Mouse (Mus musculus) myocyte (in vitro differentiated cells): Measurements from ENCODE around the gene Trmt2a. TPM values are rescaled to one million over a fixed set of nuclear protein-coding genes. Genes with fewer than 3 reads are reported as not detected.

Experiments
- H3K27me3 ChIP-seq: one replicate; pipeline ENCODE4 v1.6.1; 2011; ENCODE audit not compliant: control insufficient read depth, insufficient read depth, insufficient read length
- H3K36me3 ChIP-seq: one replicate; pipeline ENCODE4 v1.6.1; 2011; ENCODE audit not compliant: control insufficient read depth, insufficient read depth
- H3K4me2 ChIP-seq: one replicate; pipeline ENCODE4 v1.6.1; 2011; ENCODE audit warnings: low read depth, control low read depth
- H3K4me3 ChIP-seq: one replicate; pipeline ENCODE4 v1.5.1; 2011; ENCODE audit warnings: mild to moderate bottlenecking, control low read depth, moderate library complexity
- H3K79me2 ChIP-seq: one replicate; pipeline ENCODE4 v1.6.1; 2011; ENCODE audit not compliant: control insufficient read depth, insufficient read depth
- H3ac ChIP-seq: one replicate; pipeline ENCODE4 v1.6.1; 2011; ENCODE audit not compliant: control insufficient read depth, insufficient read length
- CEBPB ChIP-seq: IDR thresholded peaks from 2 replicates; pipeline ENCODE4 v1.6.1; 2011; ENCODE audit warnings: mild to moderate bottlenecking, moderate library complexity; ENCODE audit not compliant: poor library complexity, insufficient read depth, severe bottlenecking
- E2F4 ChIP-seq: IDR thresholded peaks from one replicate; pipeline ENCODE4 v1.6.1; 2011; ENCODE audit warnings: mild to moderate bottlenecking, control low read depth, moderate library complexity; ENCODE audit not compliant: insufficient read depth
- MAX ChIP-seq: IDR thresholded peaks from one replicate; pipeline ENCODE4 v1.6.1; 2011; ENCODE audit warnings: low read depth, mild to moderate bottlenecking, control low read depth
- MYOD1 ChIP-seq, 3 experiments: IDR thresholded peaks; one replicate each; pipeline ENCODE4 v1.6.1; 2011; ENCODE audit warnings: control low read depth in 2 of 3, low read depth in 2 of 3, mild to moderate bottlenecking in 2 of 3, moderate library complexity in 1 of 3; ENCODE audit not compliant: insufficient read length in 2 of 3, control insufficient read depth in 1 of 3
- MYOG ChIP-seq, 3 experiments: IDR thresholded peaks; one replicate each; pipeline ENCODE4 v1.6.1; 2011; ENCODE audit warnings: control low read depth in 2 of 3, low read depth in 2 of 3, mild to moderate bottlenecking in 2 of 3; ENCODE audit not compliant: insufficient read length in 2 of 3, control insufficient read depth in 1 of 3, insufficient read depth in 1 of 3
- POLR2A ChIP-seq: IDR thresholded peaks from one replicate; pipeline ENCODE4 v1.6.1; 2011; ENCODE audit warnings: low read depth, mild to moderate bottlenecking, control low read depth, moderate library complexity; ENCODE audit not compliant: insufficient read length
- POLR2AphosphoS2 ChIP-seq: IDR thresholded peaks from one replicate; pipeline ENCODE4 v1.6.1; 2011; ENCODE audit warnings: low read depth, control low read depth; ENCODE audit not compliant: insufficient read length
- REST ChIP-seq: IDR thresholded peaks from one replicate; pipeline ENCODE4 v1.6.1; 2011; ENCODE audit warnings: mild to moderate bottlenecking, control low read depth, moderate library complexity; ENCODE audit not compliant: insufficient read depth, insufficient read length
- SRF ChIP-seq: IDR thresholded peaks from one replicate; pipeline ENCODE4 v1.6.1; 2011; ENCODE audit warnings: low read depth; ENCODE audit not compliant: control insufficient read depth, insufficient read length
- TCF12 ChIP-seq: IDR thresholded peaks from one replicate; pipeline ENCODE4 v1.6.1; 2011; ENCODE audit warnings: mild to moderate bottlenecking, control low read depth; ENCODE audit not compliant: poor library complexity, insufficient read depth, severe bottlenecking
- TCF3 ChIP-seq: IDR thresholded peaks from one replicate; pipeline ENCODE4 v1.6.1; 2011; ENCODE audit warnings: low read depth, control low read depth; ENCODE audit not compliant: insufficient read length
- USF1 ChIP-seq: IDR thresholded peaks from one replicate; pipeline ENCODE4 v1.6.1; 2011; ENCODE audit warnings: low read depth, mild to moderate bottlenecking, control low read depth, moderate library complexity
- polyA plus RNA-seq: library from polyadenylated mRNA; unstranded; fragments of >200 nt; fragmentation: generic; extraction: Trizol; gene quantifications from one replicate; pipeline ENCODE4 v1.2.1, GENCODE M21; 2012; ENCODE audit warnings: missing spikeins

The Trmt2a gene
- polyA plus RNA-seq, 1 experiment, result 47.8 TPM

DNA sequence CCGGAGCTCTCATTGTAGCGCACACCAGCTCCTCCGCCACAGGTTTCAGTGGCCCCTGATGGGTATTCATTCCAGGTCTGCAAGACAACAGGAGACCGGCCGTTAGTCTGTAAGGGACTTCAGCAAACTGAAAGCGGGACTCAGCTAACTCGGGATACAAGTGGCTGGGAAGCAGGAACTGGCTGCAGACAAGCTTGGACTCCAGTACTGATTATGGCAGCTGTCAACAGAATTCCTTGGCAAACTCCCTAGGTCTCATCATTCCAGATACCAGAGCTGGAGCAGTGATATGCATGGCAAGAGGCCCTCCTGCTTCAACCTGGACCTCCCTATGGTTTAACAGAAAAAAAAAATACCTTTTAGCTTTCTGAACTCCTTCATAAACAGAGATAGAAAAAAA, 33.6 kb upstream of the Trmt2a start:
- Histone ChIP-seq H3K4me3 (no peak overlapping the region), H3K4me2 (no peak overlapping the region), H3ac (no peak overlapping the region), H3K27me3 (peaks cover 13% of the 10 kb centered on the region), H3K79me2 (no peaks in the 10 kb centered on the region), H3K36me3 (no peaks in the 10 kb centered on the region)
- no peak for TF ChIP-seq CEBPB
- TF ChIP-seq POLR2A, result no peak
- TF ChIP-seq POLR2AphosphoS2, result no peak
- TF ChIP-seq MYOD1 (IDR thresholded peaks at IDR 0.05; ENCODE audit: control insufficient read depth in 1 of 3, insufficient read length in 2 of 3, low read depth in 2 of 3), result peak in 1 of 3 experiments; percentile 4
- TF ChIP-seq TCF3, result no peak

DNA sequence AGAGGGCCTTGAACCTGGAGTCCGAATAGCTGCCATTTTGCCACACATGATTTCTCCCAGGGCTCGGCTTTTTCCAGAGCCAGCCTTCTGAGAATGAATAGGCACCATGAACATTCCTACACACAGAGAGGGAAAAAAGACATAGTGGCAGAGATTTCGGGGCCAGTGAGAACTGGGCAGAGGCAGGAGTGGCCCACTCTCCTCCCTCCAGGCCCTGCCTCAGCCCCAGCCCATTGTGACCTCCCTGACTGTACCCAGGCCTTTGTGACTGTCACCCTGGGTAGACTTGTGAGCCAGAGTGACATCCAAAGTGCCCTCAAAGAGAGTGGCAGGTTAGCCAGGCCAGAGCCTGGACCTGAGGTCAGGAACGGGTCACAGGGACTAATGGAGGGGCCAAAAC, 30.9 kb upstream of the Trmt2a start, which contains the start of gene Ccdc188:
TSS of gene Ccdc188 (plus strand) at position 301 of the 400 bp plus-strand sequence.
- Histone ChIP-seq H3K27me3 (peaks cover 6% of the 10 kb centered on the region), H3K36me3 (no peaks in the 10 kb centered on the region), H3K79me2 (no peaks in the 10 kb centered on the region), H3K4me3 (no peak within 1 kb of the TSS), H3K4me2 (no peak within 1 kb of the TSS), H3ac (no peak within 1 kb of the TSS)
- TF ChIP-seq POLR2AphosphoS2, result no peak
- TF ChIP-seq MYOD1 (IDR thresholded peaks at IDR 0.05; ENCODE audit: control insufficient read depth in 1 of 3, insufficient read length in 2 of 3, low read depth in 2 of 3), result no peak
- TF ChIP-seq CEBPB, result no peak
- no peak for TF ChIP-seq POLR2A
- TF ChIP-seq MAX, result no peak
- TF ChIP-seq E2F4, result no peak
- no peak for TF ChIP-seq SRF
- no peak for TF ChIP-seq TCF12
- no peak for TF ChIP-seq MYOG (IDR thresholded peaks at IDR 0.05; ENCODE audit: control insufficient read depth in 1 of 3, insufficient read depth in 1 of 3, insufficient read length in 2 of 3, low read depth in 2 of 3)
- TF ChIP-seq TCF3, result no peak
- TF ChIP-seq USF1, result no peak
- no peak for TF ChIP-seq REST

DNA sequence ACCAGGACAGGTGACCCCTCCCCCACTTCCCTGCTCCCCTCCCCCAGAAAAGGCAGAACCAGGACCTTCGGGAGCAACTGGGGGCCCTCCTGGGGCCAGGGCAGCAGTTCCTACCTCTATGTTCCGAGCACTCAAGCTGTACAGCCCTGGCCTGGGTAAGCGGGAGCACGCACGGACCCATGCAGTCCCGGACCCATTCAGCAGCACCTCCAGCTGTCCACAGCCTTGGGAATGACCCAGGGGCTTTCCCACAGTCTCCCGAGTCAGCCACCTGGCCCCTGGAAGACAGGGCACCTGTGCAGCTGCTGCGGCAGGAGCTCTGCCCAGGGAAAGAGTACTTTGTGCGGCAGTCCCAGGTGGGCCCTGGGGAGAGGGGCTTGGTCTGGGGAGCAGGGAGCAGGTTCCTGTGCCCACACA, 29.9 kb upstream of the Trmt2a start:
- Histone ChIP-seq H3K36me3 (no peaks in the 10 kb centered on the region), H3K4me3 (no peak overlapping the region), H3ac (no peak overlapping the region), H3K4me2 (no peak overlapping the region), H3K27me3 (peaks cover 5% of the 10 kb centered on the region), H3K79me2 (no peaks in the 10 kb centered on the region)
- TF ChIP-seq POLR2A (no peak), USF1 (no peak), E2F4 (no peak), SRF (no peak), MYOD1 (IDR thresholded peaks at IDR 0.05; ENCODE audit: control insufficient read depth in 1 of 3, insufficient read length in 2 of 3, low read depth in 2 of 3) (no peak), MYOG (IDR thresholded peaks at IDR 0.05; ENCODE audit: control insufficient read depth in 1 of 3, insufficient read depth in 1 of 3, insufficient read length in 2 of 3, low read depth in 2 of 3) (no peak), POLR2AphosphoS2 (no peak), TCF3 (no peak), CEBPB (no peak), TCF12 (no peak)

DNA sequence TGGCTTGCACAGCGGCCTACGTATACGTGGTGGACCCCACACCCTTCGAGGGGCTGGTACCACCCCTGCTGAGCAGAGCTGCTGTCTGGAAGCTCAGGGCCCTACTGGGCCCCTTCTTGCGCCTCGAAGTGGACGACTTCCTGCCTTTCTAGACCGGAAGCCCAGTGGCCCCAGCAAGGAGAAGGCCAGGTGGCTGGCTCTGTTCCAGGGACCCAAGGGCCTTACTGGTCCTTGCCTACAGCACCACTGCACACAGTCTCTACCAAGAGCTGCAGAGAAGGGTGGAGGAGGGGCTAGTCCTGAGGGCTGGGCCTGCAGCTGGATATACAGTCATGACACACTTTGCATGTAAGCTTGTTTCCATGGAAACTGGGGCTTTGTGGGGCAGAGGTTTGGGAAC, 28.5 kb upstream of the Trmt2a start:
- no peaks in the 10 kb centered on the region for H3K36me3 ChIP-seq
- no peak overlapping the region for H3ac ChIP-seq
- TF ChIP-seq SRF (no peak), CEBPB (no peak), USF1 (no peak), POLR2AphosphoS2 (no peak), MYOG (IDR thresholded peaks at IDR 0.05; ENCODE audit: control insufficient read depth in 1 of 3, insufficient read depth in 1 of 3, insufficient read length in 2 of 3, low read depth in 2 of 3) (no peak), POLR2A (no peak), TCF3 (no peak), TCF12 (no peak), MYOD1 (IDR thresholded peaks at IDR 0.05; ENCODE audit: control insufficient read depth in 1 of 3, insufficient read length in 2 of 3, low read depth in 2 of 3) (no peak), REST (no peak), E2F4 (no peak), MAX (no peak)
- no peak overlapping the region for H3K4me3 ChIP-seq
- H3K4me2 ChIP-seq, result no peak overlapping the region
- no peaks in the 10 kb centered on the region for H3K27me3 ChIP-seq
- H3K79me2 ChIP-seq, result no peaks in the 10 kb centered on the region
